28 mouse cellular contexts compared by ENCODE assay signal in the genomic region with DNA sequence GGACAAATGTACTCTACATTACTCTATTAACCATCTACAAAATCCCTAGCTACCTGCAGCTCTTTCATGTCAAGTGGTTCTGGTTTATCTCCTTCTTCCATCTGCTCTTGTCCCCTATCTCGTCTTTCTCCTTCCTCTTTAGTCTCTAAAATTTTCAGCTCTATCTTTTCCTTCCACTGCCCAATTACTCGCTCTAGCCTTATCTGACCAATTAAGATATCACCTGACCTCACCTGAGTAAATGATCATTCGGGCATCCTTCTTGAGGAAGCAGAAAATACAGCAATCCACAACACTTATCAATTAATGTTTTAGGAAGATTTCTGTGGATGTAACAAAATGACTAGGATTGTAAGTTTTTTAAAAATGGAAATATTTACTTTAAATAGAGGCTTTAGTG.
"Had no signal": no experiment of that assay in that cellular context is flagged by ENCODE, and none has a peak within 500 bp of the region (broad histone marks: within the 10 kb centered on the region; RNA-seq: fewer than 3 reads in every experiment).

No protein-coding gene starts in this region.

- H3K4me3 ChIP-seq: embryonic facial prominence, embryonic 10.5 days; embryonic facial prominence, embryonic 12.5 days; embryonic facial prominence, embryonic 13.5 days; embryonic facial prominence, embryonic 15.5 days; erythroblast, embryonic 14.5 days; forebrain, embryonic 10.5 days; forebrain, embryonic 12.5 days; forebrain, embryonic 13.5 days; forebrain, embryonic 15.5 days; gastrocnemius, adult 2 months; heart, adult 2 months; heart, embryonic 10.5 days had no signal

- H3K27ac ChIP-seq: embryonic facial prominence, embryonic 10.5 days; embryonic facial prominence, embryonic 12.5 days; embryonic facial prominence, embryonic 13.5 days; embryonic facial prominence, embryonic 15.5 days; forebrain, embryonic 10.5 days; forebrain, embryonic 12.5 days; forebrain, embryonic 13.5 days; forebrain, embryonic 15.5 days; gastrocnemius, adult 2 months; heart, adult 2 months; heart, embryonic 10.5 days had no signal

- H3K9me3 ChIP-seq: embryonic facial prominence, embryonic 10.5 days; embryonic facial prominence, embryonic 12.5 days; embryonic facial prominence, embryonic 13.5 days; embryonic facial prominence, embryonic 15.5 days; forebrain, embryonic 10.5 days; forebrain, embryonic 12.5 days; forebrain, embryonic 13.5 days; forebrain, embryonic 15.5 days; heart, embryonic 10.5 days had no signal

- ATAC-seq: forebrain, embryonic 13.5 days; forebrain, embryonic 14.5 days; forebrain, embryonic 15.5 days; forebrain, embryonic 16.5 days; forebrain, postnatal 0 days had no signal

- H3K4me1 ChIP-seq: embryonic facial prominence, embryonic 10.5 days; embryonic facial prominence, embryonic 12.5 days; embryonic facial prominence, embryonic 13.5 days; embryonic facial prominence, embryonic 15.5 days; forebrain, embryonic 10.5 days; forebrain, embryonic 12.5 days; forebrain, embryonic 13.5 days; forebrain, embryonic 15.5 days; heart, embryonic 10.5 days had no signal

- DNase-seq: cerebellum, adult 9-10 months; cerebellum, adult 9-11 months; cerebellum, postnatal 10 days; cerebellum, postnatal 14 days; cerebellum, postnatal 25 days; cerebellum, postnatal 36 days; embryo, embryonic 11 days; forebrain, postnatal 0 days; gastrocnemius, adult 2 months; gastrocnemius, postnatal 10 days; gastrocnemius, postnatal 14 days; gastrocnemius, postnatal 25 days; gastrocnemius, postnatal 36 days; heart, adult 11 months; heart, adult 18-20 months; heart, adult 2 months had no signal

- H3K9ac ChIP-seq: embryonic facial prominence, embryonic 12.5 days; embryonic facial prominence, embryonic 13.5 days; embryonic facial prominence, embryonic 15.5 days; forebrain, embryonic 12.5 days; forebrain, embryonic 13.5 days; forebrain, embryonic 15.5 days; forebrain, postnatal 0 days had no signal

- H3K27me3 ChIP-seq: embryonic facial prominence, embryonic 12.5 days; embryonic facial prominence, embryonic 13.5 days; embryonic facial prominence, embryonic 15.5 days; forebrain, embryonic 12.5 days; forebrain, embryonic 13.5 days; forebrain, embryonic 15.5 days had no signal

- H3K36me3 ChIP-seq: embryonic facial prominence, embryonic 10.5 days; embryonic facial prominence, embryonic 12.5 days; embryonic facial prominence, embryonic 13.5 days; embryonic facial prominence, embryonic 15.5 days; forebrain, embryonic 10.5 days; forebrain, embryonic 12.5 days; forebrain, embryonic 15.5 days; heart, embryonic 10.5 days had no signal
